Mouse (Mus musculus) midbrain, embryonic 15.5 days (tissue): ENCODE measurements around the gene Apoh. TPM values are rescaled to one million over a fixed set of nuclear protein-coding genes. Genes with fewer than 3 reads are reported as not detected.

Experiments
- ATAC-seq: fragments of 200-750 bp; cut with Nextera tagmentation; replicated peaks from 2 replicates; pipeline ENCODE4 v1.8.0; 2017; ENCODE audit warnings: moderate TSS enrichment
- H3K27ac ChIP-seq: fragments of 300-500 bp; sonication (generic); 2 replicates; pipeline ENCODE4 v1.5.1; 2015; ENCODE audit warnings: mild to moderate bottlenecking, inconsistent platforms
- H3K27me3 ChIP-seq: fragments of 300-500 bp; sonication (generic); replicated peaks from 2 replicates; pipeline ENCODE4 v1.6.1; 2015; ENCODE audit warnings: inconsistent platforms
- H3K36me3 ChIP-seq: fragments of 300-500 bp; sonication (generic); replicated peaks from 2 replicates; pipeline ENCODE4 v1.6.1; 2015; ENCODE audit warnings: inconsistent platforms
- H3K4me1 ChIP-seq: fragments of 300-500 bp; sonication (generic); 2 replicates; pipeline ENCODE4 v1.6.1; 2015; ENCODE audit warnings: inconsistent platforms
- H3K4me2 ChIP-seq: fragments of 300-500 bp; sonication (generic); 2 replicates; pipeline ENCODE4 v1.6.1; 2015; ENCODE audit warnings: inconsistent platforms, mild to moderate bottlenecking, moderate library complexity
- H3K4me3 ChIP-seq: fragments of 300-500 bp; sonication (generic); 2 replicates; pipeline ENCODE4 v1.5.1; 2015; ENCODE audit warnings: mild to moderate bottlenecking, inconsistent platforms
- H3K9ac ChIP-seq: fragments of 300-500 bp; sonication (generic); 2 replicates; pipeline ENCODE4 v1.6.1; 2015; ENCODE audit warnings: mild to moderate bottlenecking, inconsistent platforms
- H3K9me3 ChIP-seq: fragments of 300-500 bp; sonication (generic); 2 replicates; pipeline ENCODE4 v1.6.1; 2016; ENCODE audit warnings: inconsistent platforms
- WGBS: fragments of 180-500 bp; shearing (Covaris S2); methylation state at CpG from one replicate; pipeline ENCODE4 v1.1.7; 2015; ENCODE audit warnings: mixed read lengths; 5-methylcytosine and 5-hydroxymethylcytosine counted together
- polyA plus RNA-seq: library from polyadenylated mRNA; unstranded; fragments of >200 nt; fragmentation: Nextera tagmentation; extraction: Ambion mirVana; gene quantifications from 2 replicates; pipeline ENCODE4 v1.2.1, GENCODE M21; 2015

Apoh gene
- polyA plus RNA-seq, 1 experiment from 2014 or later: 0.28 TPM

DNA sequence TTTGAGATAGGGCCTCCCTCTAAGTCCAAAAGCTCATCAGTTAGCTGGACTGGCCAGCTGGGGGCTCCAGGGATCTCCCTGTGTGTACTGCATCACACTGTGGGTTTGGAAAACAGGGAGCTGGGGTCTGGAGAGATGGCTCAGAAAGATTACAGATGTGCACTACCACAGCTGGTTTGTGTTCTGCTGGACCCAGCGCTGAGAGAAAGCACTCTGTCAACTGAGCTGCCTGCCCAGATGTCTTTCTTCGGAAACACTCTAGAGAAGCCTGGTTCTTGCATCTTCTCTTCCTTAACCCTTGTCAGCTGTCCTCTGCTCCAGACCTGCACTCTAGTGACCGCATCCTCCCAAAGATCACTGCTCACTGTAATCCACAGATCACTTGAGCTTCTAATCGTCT, 20.8 kb downstream of the Apoh start:
- Histone ChIP-seq H3K4me2 (no peak overlapping the region), H3K27ac (no peak overlapping the region), H3K36me3 (no peaks in the 10 kb centered on the region), H3K4me3 (no peak overlapping the region), H3K27me3 (no peaks in the 10 kb centered on the region), H3K9me3 (no peaks in the 10 kb centered on the region), H3K9ac (no peak overlapping the region), H3K4me1 (no peaks in the 10 kb centered on the region)
- no peak for ATAC-seq
- WGBS: 91% methylated on average over 4 of the region's 4 CpGs

GRCm38 (mm10) chr11:108364945-108365589, 21.9 kb downstream of the Apoh start:
- WGBS: 53% methylated on average over 6 of the region's 7 CpGs

DNA sequence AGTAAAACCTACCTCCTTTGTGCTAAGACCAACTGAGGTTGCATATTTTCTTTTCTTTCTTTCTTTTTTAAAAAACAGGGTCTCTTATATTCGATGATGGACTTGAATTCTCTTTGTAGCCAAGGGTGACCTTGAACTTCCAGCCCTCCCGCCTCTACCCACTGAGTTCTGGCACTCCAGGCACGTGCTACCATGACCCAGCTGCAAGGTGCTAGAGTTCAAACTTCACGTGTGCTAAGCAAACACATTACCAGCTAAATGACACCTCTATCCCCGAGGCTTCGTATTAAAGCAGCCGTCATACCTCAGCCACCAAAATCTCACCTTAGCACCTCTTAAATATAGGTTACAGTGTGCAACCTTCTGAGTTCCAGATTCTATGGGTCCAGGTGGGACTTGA, 22.4 kb downstream of the Apoh start:
- no peaks in the 10 kb centered on the region for H3K9me3 ChIP-seq
- no peak for ATAC-seq
- 81% methylated on average over 7 of the region's 7 CpGs for WGBS

More at GRCm38 (mm10) chr11:108364945-108365589, 21.9 kb downstream of the Apoh start:
- Histone ChIP-seq H3K36me3 (no peaks in the 10 kb centered on the region), H3K4me2 (no peak overlapping the region), H3K4me1 (no peaks in the 10 kb centered on the region), H3K27me3 (no peaks in the 10 kb centered on the region), H3K27ac (no peak overlapping the region), H3K4me3 (no peak overlapping the region), H3K9ac (no peak overlapping the region), H3K9me3 (no peaks in the 10 kb centered on the region)
- ATAC-seq: no peak

GRCm38 (mm10) chr11:108367046-108367445, 23.9 kb downstream of the Apoh start:
- Histone ChIP-seq H3K4me1 (no peaks in the 10 kb centered on the region), H3K4me2 (no peak overlapping the region), H3K27me3 (no peaks in the 10 kb centered on the region), H3K9me3 (no peaks in the 10 kb centered on the region), H3K27ac (no peak overlapping the region), H3K9ac (no peak overlapping the region), H3K4me3 (no peak overlapping the region), H3K36me3 (no peaks in the 10 kb centered on the region)
- no peak for ATAC-seq
- WGBS: 80% methylated on average over 1 of the region's 1 CpGs

More for the DNA sequence above, 22.4 kb downstream of the Apoh start:
- Histone ChIP-seq H3K27ac (no peak overlapping the region), H3K9ac (no peak overlapping the region), H3K4me2 (no peak overlapping the region), H3K4me3 (no peak overlapping the region), H3K27me3 (no peaks in the 10 kb centered on the region), H3K36me3 (no peaks in the 10 kb centered on the region), H3K4me1 (no peaks in the 10 kb centered on the region)

DNA sequence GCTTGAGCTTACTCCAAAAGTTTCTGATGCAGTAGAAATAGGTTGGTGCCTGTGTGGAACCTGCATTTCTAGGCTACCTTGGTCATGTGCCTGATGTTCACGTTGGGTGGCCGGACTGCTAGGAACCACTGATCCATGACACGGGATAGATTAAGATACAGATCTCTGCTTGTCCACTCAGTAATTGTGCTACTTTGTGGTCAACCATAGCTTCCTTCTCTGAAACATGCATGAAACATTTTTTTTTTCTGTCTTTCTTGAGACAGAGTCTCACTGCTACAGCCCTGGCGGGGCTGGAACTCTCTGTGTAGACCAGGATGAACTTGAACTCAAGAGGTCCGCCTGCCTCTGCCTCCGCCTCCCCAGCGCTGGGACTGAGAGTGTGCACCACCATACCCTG, 33.7 kb downstream of the Apoh start:
- ATAC-seq: no peak
- no peaks in the 10 kb centered on the region for H3K27me3 ChIP-seq
- 0 out of 2 replicates have a peak, but pooled peaks cover 4% of the 10 kb centered on the region for H3K4me1 ChIP-seq
- WGBS: 91% methylated on average over 7 of the region's 7 CpGs
- H3K4me2 ChIP-seq: no peak overlapping the region
- no peak overlapping the region for H3K4me3 ChIP-seq
- H3K36me3 ChIP-seq: no peaks in the 10 kb centered on the region
- H3K9ac ChIP-seq: no peak overlapping the region
- no peak overlapping the region for H3K27ac ChIP-seq
- no peaks in the 10 kb centered on the region for H3K9me3 ChIP-seq

- Histone ChIP-seq H3K27me3 (no peaks in the 10 kb centered on the region), H3K4me2 (peak overlapping the region; percentile 25; the same call in 1 of the 2 replicates), H3K27ac (0 out of 2 replicates have a peak overlapping the region, but pooled peaks have one; percentile 45), H3K9ac (no peak overlapping the region), H3K4me1 (0 out of 2 replicates have a peak, but pooled peaks cover 4% of the 10 kb centered on the region), H3K4me3 (no peak overlapping the region), H3K9me3 (no peaks in the 10 kb centered on the region), H3K36me3 (no peaks in the 10 kb centered on the region)
- 30% methylated on average over 19 of the region's 19 CpGs for WGBS
- peak; percentile 93 for ATAC-seq
Observed at GRCm38 (mm10) chr11:108377680-108378362, 34.7 kb downstream of the Apoh start.

DNA sequence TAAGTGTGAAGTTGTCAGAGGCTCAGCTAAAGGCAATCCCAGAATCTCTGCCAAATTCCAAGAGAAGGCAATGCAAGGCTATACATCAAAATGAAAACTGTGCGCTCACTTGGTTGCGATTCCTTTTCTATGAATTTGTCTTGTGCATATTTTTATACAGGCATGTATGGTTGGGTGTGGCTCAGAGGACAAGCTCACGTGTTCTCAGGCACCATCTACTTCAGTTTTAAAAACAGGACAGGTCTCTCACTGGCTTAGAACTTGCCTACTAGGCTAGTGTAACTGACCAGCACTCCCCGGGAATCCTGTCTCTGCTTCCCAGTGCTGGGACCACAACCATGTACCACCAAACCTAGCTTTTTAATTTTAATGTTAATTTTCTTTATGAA, 35.2 kb downstream of the Apoh start:
- ATAC-seq: no peak
- no peak overlapping the region for H3K27ac ChIP-seq

GRCm38 (mm10) chr11:108382664-108383063, 39.5 kb downstream of the Apoh start:
- no peaks in the 10 kb centered on the region for H3K27me3 ChIP-seq
- no peaks in the 10 kb centered on the region for H3K36me3 ChIP-seq
- H3K9ac ChIP-seq: no peak overlapping the region
- ATAC-seq: no peak
- no peak overlapping the region for H3K27ac ChIP-seq
- WGBS: 82% methylated on average over 3 of the region's 3 CpGs
- H3K4me1 ChIP-seq: peaks cover 7% of the 10 kb centered on the region; the same call in 1 of the 2 replicates
- no peak overlapping the region for H3K4me3 ChIP-seq
- no peaks in the 10 kb centered on the region for H3K9me3 ChIP-seq
- no peak overlapping the region for H3K4me2 ChIP-seq

More for the DNA sequence above, 35.2 kb downstream of the Apoh start:
- Histone ChIP-seq H3K4me1 (0 out of 2 replicates have a peak, but pooled peaks cover 4% of the 10 kb centered on the region), H3K9ac (no peak overlapping the region), H3K4me3 (no peak overlapping the region), H3K4me2 (no peak overlapping the region), H3K9me3 (no peaks in the 10 kb centered on the region), H3K36me3 (no peaks in the 10 kb centered on the region), H3K27me3 (no peaks in the 10 kb centered on the region)
- 79% methylated on average over 4 of the region's 4 CpGs for WGBS

DNA sequence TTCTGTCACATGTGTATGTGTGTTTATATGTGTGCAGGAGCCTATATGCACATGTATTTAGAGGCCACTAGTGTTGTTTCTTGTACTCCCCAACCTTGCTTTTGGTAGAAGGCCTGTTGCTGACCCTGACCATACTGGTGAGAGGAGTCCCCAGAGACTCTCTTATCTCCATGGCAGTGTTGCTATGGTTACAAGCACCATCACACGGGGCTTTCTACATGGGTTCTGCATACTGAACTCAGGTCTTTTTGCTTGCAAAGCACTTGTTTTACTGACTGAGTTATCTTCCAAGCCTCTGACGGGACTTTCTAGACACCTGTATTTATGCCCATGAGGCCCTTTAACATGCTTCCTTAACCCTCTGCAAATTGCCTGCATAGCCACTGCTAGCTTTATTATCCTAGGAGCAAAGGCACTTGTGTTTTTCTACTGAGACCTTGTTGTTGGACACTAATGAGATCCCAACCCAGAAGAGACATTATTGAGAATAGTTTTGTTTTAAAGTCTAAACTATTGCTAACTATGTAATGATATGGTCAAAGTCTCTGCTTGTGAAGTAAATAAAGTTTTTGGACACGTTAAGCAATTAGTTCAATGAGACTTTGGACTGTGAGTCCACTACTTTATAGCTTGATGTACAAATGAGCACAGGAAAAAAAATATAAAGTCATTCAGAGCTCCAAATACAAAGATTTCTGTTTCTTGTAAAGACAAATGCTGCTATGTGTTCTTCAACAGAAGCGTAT, 41.9 kb downstream of the Apoh start:
- Histone ChIP-seq H3K4me1 (peaks cover 4% of the 10 kb centered on the region; the same call in 1 of the 2 replicates), H3K27me3 (no peaks in the 10 kb centered on the region), H3K4me2 (no peak overlapping the region), H3K36me3 (no peaks in the 10 kb centered on the region), H3K9ac (no peak overlapping the region), H3K4me3 (no peak overlapping the region), H3K9me3 (no peaks in the 10 kb centered on the region), H3K27ac (no peak overlapping the region)
- ATAC-seq: no peak
- 49% methylated on average over 4 of the region's 4 CpGs for WGBS

GRCm38 (mm10) chr11:108385666-108386024, 42.5 kb downstream of the Apoh start:
- H3K4me2 ChIP-seq: no peak overlapping the region
- no peak overlapping the region for H3K9ac ChIP-seq
- 84% methylated on average over 1 of the region's 1 CpGs for WGBS
- no peaks in the 10 kb centered on the region for H3K27me3 ChIP-seq
- ATAC-seq: no peak
- no peaks in the 10 kb centered on the region for H3K36me3 ChIP-seq
- H3K4me3 ChIP-seq: no peak overlapping the region
- no peak overlapping the region for H3K27ac ChIP-seq
- H3K4me1 ChIP-seq: peaks cover 4% of the 10 kb centered on the region; the same call in 1 of the 2 replicates
- H3K9me3 ChIP-seq: no peaks in the 10 kb centered on the region

DNA sequence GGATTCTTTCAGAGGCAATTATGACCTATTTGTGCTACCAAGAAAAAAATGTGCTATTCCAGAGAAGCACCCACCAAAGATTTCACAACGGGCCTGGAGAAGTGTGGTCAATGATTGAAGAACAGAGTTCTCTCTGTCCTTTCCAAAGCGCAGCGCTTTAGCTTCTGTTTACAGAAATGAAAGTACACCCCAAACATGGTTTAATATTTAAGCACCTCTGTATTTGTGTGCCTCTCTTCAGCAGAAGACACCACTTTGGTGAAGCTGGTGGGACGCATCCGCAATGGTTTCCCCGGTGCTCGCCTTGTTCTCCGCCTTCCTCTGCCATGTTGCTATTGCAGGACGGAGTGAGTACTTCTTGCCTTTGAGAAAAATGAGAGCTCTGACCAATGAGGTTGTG, 51.9 kb downstream of the Apoh start:
- Histone ChIP-seq H3K9me3 (no peaks in the 10 kb centered on the region), H3K36me3 (no peaks in the 10 kb centered on the region), H3K4me3 (no peak overlapping the region), H3K9ac (no peak overlapping the region), H3K27ac (no peak overlapping the region), H3K4me2 (no peak overlapping the region), H3K27me3 (no peaks in the 10 kb centered on the region), H3K4me1 (no peaks in the 10 kb centered on the region)
- no peak for ATAC-seq
- 95% methylated on average over 9 of the region's 9 CpGs for WGBS

GRCm38 (mm10) chr11:108396076-108396829, 53.1 kb downstream of the Apoh start:
- no peak overlapping the region for H3K4me3 ChIP-seq
- ATAC-seq: no peak
- no peaks in the 10 kb centered on the region for H3K4me1 ChIP-seq
- WGBS: 89% methylated on average over 7 of the region's 7 CpGs
- H3K4me2 ChIP-seq: no peak overlapping the region
- H3K27ac ChIP-seq: no peak overlapping the region
- no peaks in the 10 kb centered on the region for H3K9me3 ChIP-seq
- no peaks in the 10 kb centered on the region for H3K27me3 ChIP-seq
- H3K36me3 ChIP-seq: no peaks in the 10 kb centered on the region
- no peak overlapping the region for H3K9ac ChIP-seq
